Mouse (Mus musculus): ENCODE measurements at regions not wholly inside any gene's neighbourhood (a gene's known extent, or its start where the extent isn't known, plus 50 kb on each side); places are given as distances from the start of the nearest gene placed in this dataset.

- no peak for DNase-seq
These were observed 177.5 kb downstream of the Tmem161b start for GRCm38 (mm10) chr13:84399345-84400170.

- no peak for DNase-seq
These were observed 178.9 kb downstream of the Tmem161b start for GRCm38 (mm10) chr13:84401006-84401405.

GRCm38 (mm10) chr13:84404566-84405194 is 182.6 kb downstream of the Tmem161b start:
- DNase-seq = no peak

- no peak for DNase-seq
These were observed 212.3 kb downstream of the Tmem161b start for GRCm38 (mm10) chr13:84434444-84434843.

GRCm38 (mm10) chr13:84437586-84438443 is 215.7 kb downstream of the Tmem161b start:
- DNase-seq = no peak

- DNase-seq = no peak
These were observed 216.3 kb downstream of the Tmem161b start for GRCm38 (mm10) chr13:84438444-84438766.

GRCm38 (mm10) chr13:84448514-84448913 is 226.4 kb downstream of the Tmem161b start:
- DNase-seq = no peak

- no peak for DNase-seq
These were observed 227.0 kb downstream of the Tmem161b start for GRCm38 (mm10) chr13:84449001-84449551.
